Mouse (Mus musculus) stomach, embryonic 16.5 days (tissue): Measurements from ENCODE around the gene Fastkd1. TPM values are rescaled to one million over a fixed set of nuclear protein-coding genes. Genes with fewer than 3 reads are reported as not detected.
"Not testable (repeated sequence)": the region's sequence is repeated elsewhere in the genome, so short reads cannot be mapped to it uniquely, and the experiment has no call there.

ENCODE experiments used
- ATAC-seq: fragments of 200-750 bp; cut with Nextera tagmentation; 2 replicates; pipeline ENCODE4 v1.8.0; 2017; ENCODE audit warnings: moderate number of reproducible peaks, moderate TSS enrichment; ENCODE audit not compliant: insufficient read depth, low FRiP score
- H3K27ac ChIP-seq: fragments of 300-500 bp; sonication (generic); 2 replicates; pipeline ENCODE4 v1.5.1; 2014; ENCODE audit warnings: low read length
- H3K27me3 ChIP-seq: fragments of 300-500 bp; sonication (generic); 2 replicates; pipeline ENCODE4 v1.6.1; 2014; ENCODE audit warnings: low read length, control low read depth, mixed read lengths; ENCODE audit not compliant: control insufficient read depth, insufficient read depth
- H3K36me3 ChIP-seq: fragments of 300-500 bp; sonication (generic); 2 replicates; pipeline ENCODE4 v1.6.1; 2014; ENCODE audit warnings: low read length; ENCODE audit not compliant: control insufficient read depth, insufficient read depth
- H3K4me1 ChIP-seq: fragments of 300-500 bp; sonication (generic); 2 replicates; pipeline ENCODE4 v1.6.1; 2014; ENCODE audit warnings: low read length, control low read depth, mixed read lengths; ENCODE audit not compliant: control insufficient read depth, insufficient read depth
- H3K4me2 ChIP-seq: fragments of 300-500 bp; sonication (generic); 2 replicates; pipeline ENCODE4 v1.6.1; 2014; ENCODE audit warnings: low read depth, low read length, mixed read lengths
- H3K4me3 ChIP-seq: fragments of 300-500 bp; sonication (generic); replicated peaks from 2 replicates; pipeline ENCODE4 v1.5.1; 2014; ENCODE audit warnings: mild to moderate bottlenecking, low read length
- H3K9ac ChIP-seq: fragments of 300-500 bp; sonication (generic); 2 replicates; pipeline ENCODE4 v1.6.1; 2014; ENCODE audit warnings: low read length
- H3K9me3 ChIP-seq: fragments of 300-500 bp; sonication (generic); replicated peaks from 2 replicates; pipeline ENCODE4 v1.6.1; 2016; ENCODE audit warnings: low read length, control low read depth; ENCODE audit not compliant: control insufficient read depth
- WGBS: fragments of 180-500 bp; shearing (Covaris S2); extraction: QIAGEN DNeasy Blood & Tissue Kit; methylation state at CpG from one replicate; pipeline ENCODE4 v1.1.7; 2014; 5-methylcytosine and 5-hydroxymethylcytosine counted together
- polyA plus RNA-seq: library from polyadenylated mRNA; unstranded; fragments of >200 nt; fragmentation: Nextera tagmentation; extraction: Ambion mirVana; gene quantifications from 2 replicates; pipeline ENCODE4 v1.2.1, GENCODE M21; 2015

Gene Fastkd1
- polyA plus RNA-seq, 1 experiment from 2014 or later, result 11.0 TPM

DNA sequence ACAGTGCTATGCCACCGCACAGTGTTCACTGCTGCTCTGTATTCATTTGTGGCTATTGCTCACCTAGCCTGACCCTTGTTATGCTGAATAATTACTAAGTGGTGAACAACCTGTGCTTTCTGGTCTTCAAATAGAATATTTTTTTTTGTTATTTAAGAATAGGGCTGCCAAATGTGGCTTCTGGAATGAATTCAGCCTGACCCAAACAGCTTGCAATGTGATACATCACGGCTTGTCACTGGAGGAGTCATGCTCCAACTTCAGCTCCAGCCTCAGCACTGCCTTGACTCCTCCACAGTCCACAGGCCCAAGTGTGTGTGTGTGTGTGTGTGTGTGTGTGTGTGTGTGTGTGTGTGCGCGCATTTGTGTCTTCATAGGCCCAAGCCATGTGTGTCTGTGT, 54.0 kb downstream of the Fastkd1 start:
- Histone ChIP-seq H3K9ac (no peak overlapping the region), H3K4me3 (no peak overlapping the region), H3K27ac (no peak overlapping the region), H3K4me2 (no peak overlapping the region), H3K27me3 (no peaks in the 10 kb centered on the region), H3K36me3 (peaks cover 1% of the 10 kb centered on the region; the same call in 1 of the 2 replicates), H3K9me3 (no peaks in the 10 kb centered on the region), H3K4me1 (no peaks in the 10 kb centered on the region)
- 89% methylated on average over 4 of the region's 4 CpGs for WGBS
- no peak for ATAC-seq

GRCm38 (mm10) chr2:69649716-69650115, 63.6 kb downstream of the Fastkd1 start:
- no peak for ATAC-seq
- H3K27ac ChIP-seq, result no peak overlapping the region
- H3K27me3 ChIP-seq, result no peaks in the 10 kb centered on the region
- no peak overlapping the region for H3K9ac ChIP-seq
- H3K4me2 ChIP-seq, result no peak overlapping the region
- peaks cover 5% of the 10 kb centered on the region; the same call in 1 of the 2 replicates for H3K36me3 ChIP-seq
- H3K4me1 ChIP-seq, result 0 out of 2 replicates have a peak, but pooled peaks cover 3% of the 10 kb centered on the region
- no peak overlapping the region for H3K4me3 ChIP-seq
- 87% methylated on average over 5 of the region's 5 CpGs for WGBS
- H3K9me3 ChIP-seq, result no peaks in the 10 kb centered on the region

DNA sequence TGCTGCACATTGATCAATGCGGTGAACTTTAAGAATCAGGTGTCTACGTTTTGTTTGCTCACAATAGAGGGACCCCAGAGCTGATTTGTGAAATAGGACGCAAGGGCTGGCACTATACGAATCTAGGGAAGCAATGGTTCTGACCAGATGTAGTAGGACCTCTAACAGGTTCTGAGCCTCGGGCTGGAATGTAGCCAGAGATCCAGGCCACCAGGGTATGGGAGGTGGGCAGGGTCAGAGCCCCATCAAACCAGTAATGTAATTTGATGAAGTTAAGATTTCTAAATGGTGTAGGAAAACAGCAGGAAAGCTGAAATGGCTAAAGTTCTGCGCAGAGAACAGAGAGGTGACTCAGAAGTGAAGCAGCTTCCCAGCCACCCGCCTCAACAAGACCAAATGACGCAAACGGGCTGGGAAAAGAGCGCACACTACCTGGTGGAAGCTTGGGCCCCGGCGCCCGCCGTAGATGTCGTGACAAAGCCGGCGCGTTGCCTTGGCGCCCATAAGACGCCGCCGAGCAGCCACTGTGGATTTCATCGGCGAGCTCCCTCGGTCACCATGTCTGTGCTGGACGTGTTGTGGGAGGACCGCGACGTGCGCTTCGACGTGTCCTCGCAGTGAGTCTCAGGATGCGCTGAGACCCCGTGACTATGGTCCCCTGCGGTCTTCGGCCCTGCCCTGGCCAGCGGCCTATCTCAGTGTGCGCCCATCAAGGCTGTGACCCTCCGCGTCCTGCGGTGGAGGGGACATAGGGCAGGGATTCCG, 66.4 kb downstream of the Fastkd1 start, which contains the start of gene Bbs5:
Bbs5 (plus strand) TSS at position 446 of the 765 bp plus-strand sequence.
- H3K9ac ChIP-seq, result peak within 1 kb of the TSS; percentile 82
- H3K9me3 ChIP-seq, result no peaks in the 10 kb centered on the region
- H3K36me3 ChIP-seq, result no peaks in the 10 kb centered on the region
- H3K4me1 ChIP-seq, result 0 out of 2 replicates have a peak, but pooled peaks cover 3% of the 10 kb centered on the region
- peak; percentile 94 for ATAC-seq
- peak within 1 kb of the TSS; percentile 84 for H3K4me2 ChIP-seq
- peak within 1 kb of the TSS; percentile 77 for H3K4me3 ChIP-seq
- 3% methylated on average over 43 of the region's 43 CpGs for WGBS
- H3K27ac ChIP-seq, result no peak within 1 kb of the TSS
- H3K27me3 ChIP-seq, result no peaks in the 10 kb centered on the region

- Histone ChIP-seq H3K27ac (no peak overlapping the region), H3K9me3 (no peaks in the 10 kb centered on the region), H3K4me1 (0 out of 2 replicates have a peak, but pooled peaks cover 3% of the 10 kb centered on the region), H3K4me2 (no peak overlapping the region), H3K9ac (no peak overlapping the region), H3K27me3 (no peaks in the 10 kb centered on the region), H3K36me3 (no peaks in the 10 kb centered on the region), H3K4me3 (no peak overlapping the region)
- 81% methylated on average over 11 of the region's 11 CpGs for WGBS
- ATAC-seq, result no peak
Measured at GRCm38 (mm10) chr2:69644968-69645617, 68.2 kb downstream of the Fastkd1 start.

DNA sequence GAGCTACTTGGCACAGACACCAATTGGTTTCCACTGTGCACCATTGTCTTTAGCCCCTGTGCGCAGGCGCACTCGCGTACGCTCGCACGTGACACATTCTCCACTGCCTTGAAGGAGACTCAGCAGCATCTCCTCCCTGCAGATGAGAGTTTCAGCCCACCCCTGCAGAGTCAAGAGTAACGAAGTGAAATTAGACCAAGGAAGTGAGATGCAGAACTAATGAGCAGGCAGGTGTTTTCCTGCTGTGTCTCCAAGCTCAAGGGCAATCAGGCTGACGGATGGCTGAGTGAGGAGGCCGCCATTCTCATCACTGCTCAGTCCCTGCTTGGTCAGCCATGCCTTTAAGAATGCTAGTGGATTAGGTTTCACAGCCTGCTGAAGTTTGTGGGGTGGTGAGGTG, 73.2 kb downstream of the Fastkd1 start:
- Histone ChIP-seq H3K27ac (no peak overlapping the region), H3K9me3 (no peaks in the 10 kb centered on the region), H3K4me3 (no peak overlapping the region), H3K4me1 (no peaks in the 10 kb centered on the region), H3K36me3 (no peaks in the 10 kb centered on the region), H3K4me2 (no peak overlapping the region), H3K9ac (no peak overlapping the region), H3K27me3 (no peaks in the 10 kb centered on the region)
- no peak for ATAC-seq
- WGBS, result 55% methylated on average over 10 of the region's 10 CpGs

DNA sequence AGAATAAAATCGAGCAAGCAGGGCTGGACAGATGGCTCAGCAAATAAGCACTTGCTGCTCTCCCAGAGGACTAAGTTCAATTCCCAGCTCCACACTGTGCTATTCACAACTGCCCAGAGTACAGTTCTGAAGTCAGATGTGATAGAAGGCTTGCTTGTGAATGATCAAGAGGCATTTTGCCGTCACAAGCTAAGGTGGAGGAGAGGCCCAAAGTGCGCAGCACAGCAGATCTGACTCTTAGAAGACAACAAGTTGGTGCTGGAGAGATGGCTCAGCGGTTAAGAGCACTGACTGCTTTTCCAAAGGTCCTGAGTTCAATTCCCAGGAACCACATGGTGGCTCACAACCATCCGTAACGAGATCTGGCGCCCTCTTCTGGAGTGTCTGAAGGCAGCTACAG, 75.3 kb downstream of the Fastkd1 start:
- H3K4me3 ChIP-seq, H3K4me2 ChIP-seq, H3K27ac ChIP-seq, H3K4me1 ChIP-seq, H3K9ac ChIP-seq, H3K27me3 ChIP-seq, H3K9me3 ChIP-seq, ATAC-seq, H3K36me3 ChIP-seq: not testable (repeated sequence)
- WGBS, result 73% methylated on average over 7 of the region's 7 CpGs

Other genes starting within 250 kb of the Fastkd1 start
- 0.61 and 0.63 TPM in 2 replicates for gene Lrp2, start 127.5 kb downstream of the Fastkd1 start, polyA plus RNA-seq
- gene Bbs5, start 66.3 kb downstream of the Fastkd1 start, polyA plus RNA-seq, result 12.2 and 14.9 TPM in 2 replicates
- 0.40 and 7.0 TPM in 2 replicates for gene Klhl41, start 43.4 kb downstream of the Fastkd1 start, polyA plus RNA-seq
- gene Ppig, start 9.0 kb upstream of the Fastkd1 start, polyA plus RNA-seq, result 117 and 133 TPM in 2 replicates
- 1.00 and 1.6 TPM in 2 replicates for gene Ccdc173, start 76.1 kb upstream of the Fastkd1 start, polyA plus RNA-seq
- gene Phospho2, start 76.1 kb upstream of the Fastkd1 start, polyA plus RNA-seq, result 21.8 and 24.1 TPM in 2 replicates
- gene Klhl23, start 108.4 kb upstream of the Fastkd1 start, polyA plus RNA-seq, result 43.9 and 47.3 TPM in 2 replicates
- gene Ssb, start 148.0 kb upstream of the Fastkd1 start, polyA plus RNA-seq, result 244 and 263 TPM in 2 replicates
- 36.8 and 36.9 TPM in 2 replicates for gene Mettl5, start 172.1 kb upstream of the Fastkd1 start, polyA plus RNA-seq
- 11.8 and 12.7 TPM in 2 replicates for gene Ubr3, start 183.7 kb upstream of the Fastkd1 start, polyA plus RNA-seq